15 mouse cellular contexts compared by ENCODE assay signal in the genomic region with DNA sequence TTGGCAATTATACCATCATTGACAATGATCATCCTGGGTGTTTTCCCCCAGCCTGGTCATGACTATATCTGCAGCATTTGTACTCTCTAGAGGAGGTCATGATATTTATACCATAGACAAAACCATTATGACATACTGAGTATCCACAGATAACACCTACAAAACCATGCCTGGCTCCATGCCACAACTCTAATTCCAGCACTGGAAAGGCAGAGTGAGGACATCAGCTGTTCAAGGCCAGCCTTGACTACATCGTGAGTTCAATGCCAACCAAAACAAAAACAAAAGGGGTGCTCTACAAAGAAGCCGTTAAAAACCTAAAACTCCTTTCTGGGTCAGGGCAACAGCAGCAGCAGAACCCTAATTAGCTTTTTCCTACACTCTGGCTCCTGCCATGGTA.
"Had no signal": no experiment of that assay in that cellular context is flagged by ENCODE, and none has a peak within 500 bp of the region (broad histone marks: within the 10 kb centered on the region; RNA-seq: fewer than 3 reads in every experiment).

No protein-coding gene starts in this region.

- ATAC-seq: midbrain, embryonic 15.5 days had no signal

- DNase-seq: kidney, adult 11 months; kidney, adult 8-10 months; kidney, postnatal 10 days; kidney, postnatal 36 days; liver, embryonic 13.5 days; lung, adult 2 months; lung, postnatal 14 days; lung, postnatal 4 days; retina, postnatal 1 day; thymus, postnatal 25 days had no signal

- H3K4me1 ChIP-seq: kidney, embryonic 15.5 days; liver, embryonic 13.5 days; midbrain, embryonic 15.5 days; neural tube, embryonic 12.5 days; neural tube, embryonic 15.5 days had no signal

- H3K9me3 ChIP-seq: kidney, embryonic 15.5 days; liver, embryonic 13.5 days; midbrain, embryonic 15.5 days; neural tube, embryonic 12.5 days; neural tube, embryonic 15.5 days had no signal

- H3K4me3 ChIP-seq: kidney, embryonic 15.5 days; liver, embryonic 13.5 days; midbrain, embryonic 15.5 days; neural tube, embryonic 12.5 days; neural tube, embryonic 15.5 days had no signal

- H3K9ac ChIP-seq: kidney, embryonic 15.5 days; liver, embryonic 13.5 days; midbrain, embryonic 15.5 days; neural tube, embryonic 12.5 days; neural tube, embryonic 15.5 days had no signal

- H3K27ac ChIP-seq: kidney, embryonic 15.5 days; liver, embryonic 13.5 days; midbrain, embryonic 15.5 days; neural tube, embryonic 12.5 days; neural tube, embryonic 15.5 days had no signal

- H3K27me3 ChIP-seq: kidney, embryonic 15.5 days; liver, embryonic 13.5 days; midbrain, embryonic 15.5 days; neural tube, embryonic 12.5 days; neural tube, embryonic 15.5 days had no signal

- H3K4me2 ChIP-seq: kidney, embryonic 15.5 days; liver, embryonic 13.5 days; midbrain, embryonic 11.5 days; midbrain, embryonic 15.5 days; neural tube, embryonic 12.5 days; neural tube, embryonic 15.5 days had no signal

- H3K36me3 ChIP-seq: kidney, embryonic 15.5 days; liver, embryonic 13.5 days; midbrain, embryonic 15.5 days; neural tube, embryonic 12.5 days; neural tube, embryonic 15.5 days had no signal
